Mouse (Mus musculus): ENCODE measurements around the gene Gm21974. TPM values are rescaled to one million over a fixed set of nuclear protein-coding genes. Genes with fewer than 3 reads are reported as not detected.

The Gm21974 gene
- polyA plus RNA-seq, 1 experiment from 2014 or later: not detected

- peak; percentile 27; the same call in 1 of the 2 replicates for ATAC-seq (ENCODE audit: low read depth)
- 40% methylated on average over 6 of the region's 6 CpGs for WGBS (ENCODE audit: insufficient replicate concordance)
- Histone ChIP-seq H3K4me2 (ENCODE audit: low read depth, low read length) (no peak overlapping the region), H3K36me3 (ENCODE audit: control insufficient read depth, insufficient read depth) (no peaks in the 10 kb centered on the region), H3K27me3 (ENCODE audit: control insufficient read depth, insufficient read depth, low read depth, low read length) (no peaks in the 10 kb centered on the region), H3K27ac (ENCODE audit: low read length) (peak overlapping the region; percentile 35), H3K9ac (ENCODE audit: low read depth, low read length) (no peak overlapping the region), H3K4me3 (ENCODE audit: low read depth, low read length) (no peak overlapping the region), H3K4me1 (ENCODE audit: control insufficient read depth, low read depth, low read length) (peaks cover 4% of the 10 kb centered on the region), H3K9me3 (replicated peaks; ENCODE audit: control insufficient read depth, low read length) (no peaks in the 10 kb centered on the region)
These were observed 27.4 kb upstream of the Gm21974 start for GRCm38 (mm10) chr7:127922451-127923275.

GRCm38 (mm10) chr7:127921516-127921915 lies 26.3 kb upstream of the Gm21974 start:
- Histone ChIP-seq H3K27ac (ENCODE audit: low read length) (no peak overlapping the region; the same call in 1 of the 2 replicates), H3K36me3 (ENCODE audit: control insufficient read depth, insufficient read depth) (no peaks in the 10 kb centered on the region), H3K9ac (ENCODE audit: low read depth, low read length) (no peak overlapping the region), H3K27me3 (ENCODE audit: control insufficient read depth, insufficient read depth, low read depth, low read length) (no peaks in the 10 kb centered on the region), H3K9me3 (replicated peaks; ENCODE audit: control insufficient read depth, low read length) (no peaks in the 10 kb centered on the region), H3K4me1 (ENCODE audit: control insufficient read depth, low read depth, low read length) (peaks cover 4% of the 10 kb centered on the region), H3K4me2 (ENCODE audit: low read depth, low read length) (no peak overlapping the region), H3K4me3 (ENCODE audit: low read depth, low read length) (no peak overlapping the region)
- ATAC-seq (ENCODE audit: low read depth): no peak
- WGBS (ENCODE audit: insufficient replicate concordance): 37% methylated on average over 8 of the region's 8 CpGs

- H3K4me2 ChIP-seq (ENCODE audit: low read depth, low read length): no peak overlapping the region
- peaks cover 5% of the 10 kb centered on the region; the same call in 1 of the 2 replicates for H3K36me3 ChIP-seq (ENCODE audit: control insufficient read depth, insufficient read depth)
- no peak overlapping the region for H3K4me3 ChIP-seq (ENCODE audit: low read depth, low read length)
- no peak for ATAC-seq (ENCODE audit: low read depth)
- H3K4me1 ChIP-seq (ENCODE audit: control insufficient read depth, low read depth, low read length): peaks cover 4% of the 10 kb centered on the region
- no peak overlapping the region for H3K27ac ChIP-seq (ENCODE audit: low read length)
- no peaks in the 10 kb centered on the region for H3K9me3 ChIP-seq (replicated peaks; ENCODE audit: control insufficient read depth, low read length)
- no peaks in the 10 kb centered on the region for H3K27me3 ChIP-seq (ENCODE audit: control insufficient read depth, insufficient read depth, low read depth, low read length)
- whole genome bisulfite sequencing (ENCODE audit: insufficient replicate concordance): 56% methylated on average over 7 of the region's 7 CpGs
- no peak overlapping the region for H3K9ac ChIP-seq (ENCODE audit: low read depth, low read length)
These were observed 24.0 kb upstream of the Gm21974 start for GRCm38 (mm10) chr7:127919290-127919689.

GRCm38 (mm10) chr7:127918203-127918602 lies 22.9 kb upstream of the Gm21974 start:
- no peaks in the 10 kb centered on the region for H3K9me3 ChIP-seq (replicated peaks; ENCODE audit: control insufficient read depth, low read length)
- no peaks in the 10 kb centered on the region for H3K27me3 ChIP-seq (ENCODE audit: control insufficient read depth, insufficient read depth, low read depth, low read length)
- H3K4me3 ChIP-seq (ENCODE audit: low read depth, low read length): no peak overlapping the region
- H3K36me3 ChIP-seq (ENCODE audit: control insufficient read depth, insufficient read depth): peaks cover 5% of the 10 kb centered on the region; the same call in 1 of the 2 replicates
- no peak overlapping the region for H3K4me2 ChIP-seq (ENCODE audit: low read depth, low read length)
- H3K4me1 ChIP-seq (ENCODE audit: control insufficient read depth, low read depth, low read length): peaks cover 3% of the 10 kb centered on the region
- no peak for ATAC-seq (ENCODE audit: low read depth)
- no peak overlapping the region for H3K27ac ChIP-seq (ENCODE audit: low read length)
- WGBS (ENCODE audit: insufficient replicate concordance): 37% methylated on average over 3 of the region's 3 CpGs
- no peak overlapping the region for H3K9ac ChIP-seq (ENCODE audit: low read depth, low read length)

GRCm38 (mm10) chr7:127915293-127915692 lies 20.0 kb upstream of the Gm21974 start:
- Histone ChIP-seq H3K9me3 (replicated peaks; ENCODE audit: control insufficient read depth, low read length) (no peaks in the 10 kb centered on the region), H3K27ac (ENCODE audit: low read length) (no peak overlapping the region), H3K27me3 (ENCODE audit: control insufficient read depth, insufficient read depth, low read depth, low read length) (no peaks in the 10 kb centered on the region), H3K4me1 (ENCODE audit: control insufficient read depth, low read depth, low read length) (peaks cover 10% of the 10 kb centered on the region), H3K9ac (ENCODE audit: low read depth, low read length) (no peak overlapping the region), H3K36me3 (ENCODE audit: control insufficient read depth, insufficient read depth) (peaks cover 5% of the 10 kb centered on the region; the same call in 1 of the 2 replicates), H3K4me3 (ENCODE audit: low read depth, low read length) (no peak overlapping the region), H3K4me2 (ENCODE audit: low read depth, low read length) (no peak overlapping the region)
- WGBS (ENCODE audit: insufficient replicate concordance): 83% methylated on average over 12 of the region's 12 CpGs
- no peak for ATAC-seq (ENCODE audit: low read depth)

GRCm38 (mm10) chr7:127912938-127913337 lies 17.7 kb upstream of the Gm21974 start:
- no peaks in the 10 kb centered on the region for H3K9me3 ChIP-seq (replicated peaks; ENCODE audit: control insufficient read depth, low read length)
- H3K9ac ChIP-seq (ENCODE audit: low read depth, low read length): peak overlapping the region; percentile 76
- H3K4me2 ChIP-seq (ENCODE audit: low read depth, low read length): peak overlapping the region; percentile 74
- no peak for ATAC-seq (ENCODE audit: low read depth)
- H3K27me3 ChIP-seq (ENCODE audit: control insufficient read depth, insufficient read depth, low read depth, low read length): no peaks in the 10 kb centered on the region
- H3K4me3 ChIP-seq (ENCODE audit: low read depth, low read length): peak overlapping the region; percentile 88
- peaks cover 10% of the 10 kb centered on the region for H3K4me1 ChIP-seq (ENCODE audit: control insufficient read depth, low read depth, low read length)
- H3K27ac ChIP-seq (ENCODE audit: low read length): peak overlapping the region; percentile 82
- 3% methylated on average over 4 of the region's 4 CpGs for WGBS (ENCODE audit: insufficient replicate concordance)
- peaks cover 17% of the 10 kb centered on the region for H3K36me3 ChIP-seq (ENCODE audit: control insufficient read depth, insufficient read depth)

GRCm38 (mm10) chr7:127912190-127912871 lies 17.1 kb upstream of the Gm21974 start, which contains the start of gene Kat8:
Gene Kat8, plus strand, starts transcription at chr7:127912516.
- Histone ChIP-seq H3K4me3 (ENCODE audit: low read depth, low read length) (peak within 1 kb of the TSS; percentile 88), H3K9ac (ENCODE audit: low read depth, low read length) (peak within 1 kb of the TSS; percentile 76), H3K4me1 (ENCODE audit: control insufficient read depth, low read depth, low read length) (peaks cover 10% of the 10 kb centered on the region), H3K27me3 (ENCODE audit: control insufficient read depth, insufficient read depth, low read depth, low read length) (no peaks in the 10 kb centered on the region), H3K4me2 (ENCODE audit: low read depth, low read length) (peak within 1 kb of the TSS; percentile 74), H3K9me3 (replicated peaks; ENCODE audit: control insufficient read depth, low read length) (no peaks in the 10 kb centered on the region), H3K36me3 (ENCODE audit: control insufficient read depth, insufficient read depth) (peaks cover 24% of the 10 kb centered on the region), H3K27ac (ENCODE audit: low read length) (peak within 1 kb of the TSS; percentile 82)
- WGBS (ENCODE audit: insufficient replicate concordance): under 1% methylated on average over 40 of the region's 40 CpGs
- ATAC-seq (ENCODE audit: low read depth): peak; percentile 97

GRCm38 (mm10) chr7:127908656-127909055 lies 13.4 kb upstream of the Gm21974 start:
- 73% methylated on average over 4 of the region's 4 CpGs for WGBS (ENCODE audit: insufficient replicate concordance)
- Histone ChIP-seq H3K9ac (ENCODE audit: low read depth, low read length) (no peak overlapping the region), H3K4me2 (ENCODE audit: low read depth, low read length) (no peak overlapping the region), H3K36me3 (ENCODE audit: control insufficient read depth, insufficient read depth) (peaks cover 40% of the 10 kb centered on the region), H3K4me3 (ENCODE audit: low read depth, low read length) (no peak overlapping the region), H3K27ac (ENCODE audit: low read length) (no peak overlapping the region), H3K4me1 (ENCODE audit: control insufficient read depth, low read depth, low read length) (peaks cover 23% of the 10 kb centered on the region), H3K9me3 (replicated peaks; ENCODE audit: control insufficient read depth, low read length) (no peaks in the 10 kb centered on the region), H3K27me3 (ENCODE audit: control insufficient read depth, insufficient read depth, low read depth, low read length) (no peaks in the 10 kb centered on the region)
- ATAC-seq (ENCODE audit: low read depth): no peak

- Histone ChIP-seq H3K4me3 (ENCODE audit: low read depth, low read length) (no peak overlapping the region), H3K27ac (ENCODE audit: low read length) (no peak overlapping the region), H3K27me3 (ENCODE audit: control insufficient read depth, insufficient read depth, low read depth, low read length) (no peaks in the 10 kb centered on the region), H3K4me2 (ENCODE audit: low read depth, low read length) (no peak overlapping the region), H3K9ac (ENCODE audit: low read depth, low read length) (no peak overlapping the region), H3K36me3 (ENCODE audit: control insufficient read depth, insufficient read depth) (peaks cover 40% of the 10 kb centered on the region), H3K9me3 (replicated peaks; ENCODE audit: control insufficient read depth, low read length) (no peaks in the 10 kb centered on the region), H3K4me1 (ENCODE audit: control insufficient read depth, low read depth, low read length) (peaks cover 17% of the 10 kb centered on the region)
- no peak for ATAC-seq (ENCODE audit: low read depth)
- WGBS (ENCODE audit: insufficient replicate concordance): 82% methylated on average over 12 of the region's 12 CpGs
These were observed 12.7 kb upstream of the Gm21974 start for GRCm38 (mm10) chr7:127907939-127908338.

Data from liver, embryonic 16.5 days (tissue).